9 mouse cellular contexts compared by ENCODE assay signal in genomic region chr2:139722700-139723099, GRCm38 (mm10). TPM values are rescaled to one million over a fixed set of nuclear protein-coding genes. Genes with fewer than 3 reads are reported as not detected.
A peak's percentile ranks its signal among the peaks of the same experiment; 100 is the strongest.
DNase-seq lines count a peak whose midpoint lies in the region; ATAC-seq and TF ChIP-seq lines count a peak whose summit lies in the region.
"Had no signal": no experiment of that assay in that cellular context is flagged by ENCODE, and none has a peak within 500 bp of the region (broad histone marks: within the 10 kb centered on the region; RNA-seq: fewer than 3 reads in every experiment).

No protein-coding gene starts in this region.

- peak; percentile 17 for DNase-seq in ovary, postnatal 10 days (ENCODE audit: low spot score)
- no peak for DNase-seq in ovary, adult 18-20 months (ENCODE audit: low spot score)
- DNase-seq in forebrain, postnatal 0 days, result peak; percentile 12
- DNase-seq in kidney, adult 8-10 months, result peak; percentile 20 to 67
- DNase-seq in limb, embryonic 11.5 days (ENCODE audit: low spot score), result peak; percentile 82
- peak; percentile 51 for DNase-seq in ovary, postnatal 14 days (ENCODE audit: low spot score)

- ATAC-seq in cerebellum, adult (ENCODE audit: insufficient number of reproducible peaks, low FRiP score, low TSS enrichment), result peak; percentile 76
- no peak for ATAC-seq in forebrain, postnatal 0 days
- ATAC-seq in limb, embryonic 11.5 days (ENCODE audit: insufficient number of reproducible peaks, low FRiP score, low TSS enrichment, low read depth), result 0 out of 2 replicates have a peak, but pooled peaks have one; percentile 65
- no peak for ATAC-seq in monocyte, adult 5-6 weeks (replicated peaks; ENCODE audit: insufficient number of reproducible peaks, low FRiP score, low TSS enrichment, poor library complexity, severe bottlenecking)

- H3K4me1 ChIP-seq in forebrain, postnatal 0 days (ENCODE audit: insufficient read depth), result no peaks in the 10 kb centered on the region
- H3K4me1 ChIP-seq in limb, embryonic 11.5 days (ENCODE audit: control insufficient read depth, insufficient read depth, low read length), result no peaks in the 10 kb centered on the region
- H3K4me1 ChIP-seq: embryonic facial prominence, embryonic 13.5 days had no signal

- H3K4me2 ChIP-seq in forebrain, postnatal 0 days (ENCODE audit: low read depth), result no peak overlapping the region
- no peak overlapping the region for H3K4me2 ChIP-seq in limb, embryonic 11.5 days (ENCODE audit: low read depth, severe bottlenecking)
- H3K4me2 ChIP-seq: embryonic facial prominence, embryonic 13.5 days had no signal

- peak; percentile 57 for TF ChIP-seq CTCF in forebrain, postnatal 0 days (IDR thresholded peaks at IDR 0.05; ENCODE audit: low read depth)

- H3K9ac ChIP-seq in forebrain, postnatal 0 days, result no peak overlapping the region
- H3K9ac ChIP-seq in limb, embryonic 11.5 days (ENCODE audit: low read length), result no peak overlapping the region
- H3K9ac ChIP-seq: embryonic facial prominence, embryonic 13.5 days had no signal

- H3K36me3 ChIP-seq in forebrain, postnatal 0 days (ENCODE audit: insufficient read depth), result no peaks in the 10 kb centered on the region
- H3K36me3 ChIP-seq in limb, embryonic 11.5 days (ENCODE audit: control insufficient read depth, insufficient read depth, low read length), result no peaks in the 10 kb centered on the region
- H3K36me3 ChIP-seq: embryonic facial prominence, embryonic 13.5 days had no signal

- H3K9me3 ChIP-seq in forebrain, postnatal 0 days (ENCODE audit: low read length), result no peaks in the 10 kb centered on the region
- H3K9me3 ChIP-seq in limb, embryonic 11.5 days (ENCODE audit: control insufficient read depth, low read length), result no peaks in the 10 kb centered on the region
- H3K9me3 ChIP-seq: embryonic facial prominence, embryonic 13.5 days had no signal

- H3K27ac ChIP-seq in forebrain, postnatal 0 days (ENCODE audit: low read depth, low read length), result no peak overlapping the region
- no peak overlapping the region for H3K27ac ChIP-seq in limb, embryonic 11.5 days (replicated peaks; ENCODE audit: low read depth, low read length)
- H3K27ac ChIP-seq: embryonic facial prominence, embryonic 13.5 days had no signal

- no peaks in the 10 kb centered on the region for H3K27me3 ChIP-seq in forebrain, postnatal 0 days (ENCODE audit: insufficient read depth, low read length)
- H3K27me3 ChIP-seq in limb, embryonic 11.5 days (ENCODE audit: control insufficient read depth, insufficient read depth, low read length), result no peaks in the 10 kb centered on the region
- H3K27me3 ChIP-seq: embryonic facial prominence, embryonic 13.5 days had no signal

- 0% methylated on average over 1 of the region's 1 CpGs for WGBS in forebrain, postnatal 0 days
- 0% methylated on average over 1 of the region's 1 CpGs for WGBS in limb, embryonic 11.5 days

- no peak overlapping the region for H3K4me3 ChIP-seq in forebrain, postnatal 0 days (ENCODE audit: low read depth, low read length)
- H3K4me3 ChIP-seq in limb, embryonic 11.5 days (ENCODE audit: low read depth, low read length), result no peak overlapping the region
- H3K4me3 ChIP-seq: embryonic facial prominence, embryonic 13.5 days had no signal

RNA-seq across cellular contexts. Expression of gene Ism1, which starts 44.7 kb away (rescaled TPM):
- total RNA-seq in forebrain, postnatal 0 days (2014; rRNA removed), result 1.8 and 2.4 TPM in 2 replicates
- polyA plus RNA-seq in forebrain, postnatal 0 days (2015; fragmentation: Nextera tagmentation; extraction: Ambion mirVana), result 0.38 and 0.64 TPM in 2 replicates
- polyA plus RNA-seq in limb, embryonic 11.5 days (2014; fragmentation: Nextera tagmentation; extraction: Ambion mirVana), result 4.7 and 5.5 TPM in 2 replicates
- total RNA-seq in monocyte, adult 5-6 weeks (2017), result not detected in 3 replicates

Comparison
In these comparisons a context has a peak if more than half of its experiments do, and no peak if none do; other contexts are left out.
1. ATAC-seq: peak in cerebellum, adult (single experiment) and limb, embryonic 11.5 days (single experiment); none in forebrain, postnatal 0 days (single experiment) and monocyte, adult 5-6 weeks (single experiment).